Mouse (Mus musculus) olfactory bulb, adult 2 months (tissue): ENCODE results near the gene Crbn.

Source experiments
- CTCF ChIP-seq: fragments of 200-500 bp; IDR thresholded peaks from 2 replicates; pipeline ENCODE4 v1.5.1; 2012; ENCODE audit warnings: low read depth, mild to moderate bottlenecking, low read length, moderate library complexity; ENCODE audit not compliant: insufficient read depth
- POLR2A ChIP-seq: fragments of 200-500 bp; IDR thresholded peaks from 2 replicates; pipeline ENCODE4 v1.6.1; 2012; ENCODE audit warnings: mild to moderate bottlenecking, low read depth, low read length, moderate library complexity; ENCODE audit not compliant: insufficient read depth

GRCm38 (mm10) chr6:106748887-106749388 lies 50.9 kb downstream of the Crbn start, which contains the start of gene Il5ra:
- no peak for TF ChIP-seq CTCF
- no peak for TF ChIP-seq POLR2A
